In genomic region chr1:119386306-119386705, GRCm38 (mm10) we compare ENCODE assay signal across 27 mouse cellular contexts. TPM values are rescaled to one million over a fixed set of nuclear protein-coding genes. Genes with fewer than 3 reads are reported as not detected.
"Had no signal": no experiment of that assay in that cellular context is flagged by ENCODE, and none has a peak within 500 bp of the region (broad histone marks: within the 10 kb centered on the region; RNA-seq: fewer than 3 reads in every experiment).

No protein-coding gene starts in this region.

- H3K4me3 ChIP-seq: heart, adult 2 months; heart, embryonic 13.5 days; heart, embryonic 15.5 days; hindbrain, embryonic 12.5 days; kidney, embryonic 15.5 days; limb, embryonic 13.5 days; limb, embryonic 15.5 days had no signal

- H3K9ac ChIP-seq: forebrain, postnatal 0 days; heart, embryonic 13.5 days; heart, embryonic 15.5 days; hindbrain, embryonic 12.5 days; hindbrain, embryonic 14.5 days; kidney, embryonic 15.5 days; limb, embryonic 13.5 days; limb, embryonic 15.5 days had no signal

- H3K36me3 ChIP-seq: heart, embryonic 13.5 days; heart, embryonic 15.5 days; hindbrain, embryonic 12.5 days; kidney, embryonic 15.5 days; limb, embryonic 13.5 days; limb, embryonic 15.5 days had no signal

- H3K27me3 ChIP-seq: heart, embryonic 13.5 days had no signal

- H3K27ac ChIP-seq: heart, adult 2 months; heart, embryonic 13.5 days; heart, embryonic 15.5 days; hindbrain, embryonic 12.5 days; hindbrain, embryonic 14.5 days; kidney, embryonic 15.5 days; kidney, postnatal 0 days; limb, embryonic 13.5 days; limb, embryonic 15.5 days had no signal

- DNase-seq: forebrain, postnatal 0 days; gastrocnemius, postnatal 14 days; gastrocnemius, postnatal 36 days; heart, adult 11 months; heart, adult 2 months; heart, postnatal 14 days; heart, postnatal 36 days; kidney, adult 11 months; kidney, adult 2 months; kidney, adult 9 months; kidney, postnatal 14 days; kidney, postnatal 36 days; layer of hippocampus, adult 9-11 months; layer of hippocampus, postnatal 36 days; left cerebral cortex, postnatal 4 days had no signal

- H3K9me3 ChIP-seq: heart, embryonic 13.5 days; heart, embryonic 15.5 days; hindbrain, embryonic 12.5 days; kidney, embryonic 15.5 days; limb, embryonic 13.5 days; limb, embryonic 15.5 days had no signal

- H3K4me2 ChIP-seq: heart, embryonic 11.5 days; heart, embryonic 13.5 days; heart, embryonic 15.5 days; hindbrain, embryonic 12.5 days; hindbrain, embryonic 14.5 days; kidney, embryonic 15.5 days; limb, embryonic 13.5 days; limb, embryonic 15.5 days had no signal

- ATAC-seq: forebrain, postnatal 0 days; hindbrain, embryonic 16.5 days; intestine, embryonic 16.5 days had no signal

RNA-seq across cellular contexts. Expression of gene Inhbb, which starts 35.7 kb away (rescaled TPM):
- total RNA-seq: hematopoietic stem cell, adult 5-6 weeks had no signal
